ENCODE assay signal across 14 mouse cellular contexts in the genomic region with DNA sequence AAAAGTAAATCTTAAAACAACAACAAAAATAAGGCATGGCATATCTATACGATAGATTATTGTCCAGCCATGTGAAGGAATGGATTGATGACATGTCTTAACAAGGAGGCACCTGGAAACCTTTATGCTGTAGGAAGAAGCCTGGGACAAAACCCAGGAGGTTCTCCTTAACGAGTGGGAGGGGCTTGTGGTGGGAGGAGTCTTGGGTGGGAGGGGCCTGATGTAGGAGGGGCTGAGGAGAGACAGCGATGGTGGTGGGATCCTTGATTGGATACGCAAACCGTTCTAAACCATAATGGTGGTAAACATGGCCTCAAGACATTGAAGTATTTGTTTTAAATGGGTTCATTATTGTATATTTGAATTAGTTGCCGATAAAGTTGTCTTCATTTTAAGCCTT.
"Had no signal": no experiment of that assay in that cellular context is flagged by ENCODE, and none has a peak within 500 bp of the region (broad histone marks: within the 10 kb centered on the region; RNA-seq: fewer than 3 reads in every experiment).

No protein-coding gene starts in this region.

- H3K36me3 ChIP-seq: kidney, embryonic 15.5 days; limb, embryonic 10.5 days; limb, embryonic 13.5 days; liver, embryonic 15.5 days had no signal

- H3K9ac ChIP-seq: kidney, embryonic 15.5 days; limb, embryonic 13.5 days; liver, embryonic 15.5 days had no signal

- H3K4me2 ChIP-seq: kidney, embryonic 15.5 days; limb, embryonic 13.5 days; liver, embryonic 15.5 days; midbrain, embryonic 11.5 days had no signal

- H3K27ac ChIP-seq: kidney, embryonic 15.5 days; limb, embryonic 10.5 days; limb, embryonic 13.5 days; liver, embryonic 15.5 days had no signal

- H3K4me1 ChIP-seq: limb, embryonic 13.5 days; liver, embryonic 15.5 days had no signal

- H3K4me3 ChIP-seq: kidney, embryonic 15.5 days; limb, embryonic 10.5 days; limb, embryonic 13.5 days; liver, embryonic 15.5 days had no signal

- DNase-seq: kidney, adult 11 months; kidney, adult 8-10 months; kidney, postnatal 14 days; kidney, postnatal 4 days; lung, adult 2 months; lung, postnatal 14 days; lung, postnatal 4 days; midbrain, embryonic 14.5 days; thymus, postnatal 25 days had no signal

- H3K27me3 ChIP-seq: kidney, embryonic 15.5 days had no signal

- H3K9me3 ChIP-seq: kidney, embryonic 15.5 days; limb, embryonic 10.5 days; liver, embryonic 15.5 days had no signal
